Mouse (Mus musculus): ENCODE measurements around the gene Hectd4. TPM values are rescaled to one million over a fixed set of nuclear protein-coding genes. Genes with fewer than 3 reads are reported as not detected.
"Not testable (repeated sequence)": the region's sequence is repeated elsewhere in the genome, so short reads cannot be mapped to it uniquely, and the experiment has no call there.

The Hectd4 gene
- polyA plus RNA-seq, 1 experiment from 2014 or later = 2.2 TPM

- 82% methylated on average over 1 of the region's 1 CpGs for WGBS
- ATAC-seq = no peak
- H3K9me3 ChIP-seq (ENCODE audit: control insufficient read depth) = no peaks in the 10 kb centered on the region
- H3K27ac ChIP-seq (ENCODE audit: low read depth, low read length) = no peak overlapping the region
- H3K9ac ChIP-seq (ENCODE audit: low read depth, low read length) = no peak overlapping the region
- no peak overlapping the region for H3K4me3 ChIP-seq (ENCODE audit: low read depth, low read length)
- no peaks in the 10 kb centered on the region for H3K4me1 ChIP-seq (replicated peaks; ENCODE audit: control insufficient read depth, insufficient read depth, low read length)
- H3K36me3 ChIP-seq (ENCODE audit: control insufficient read depth, insufficient read depth) = no peaks in the 10 kb centered on the region
- H3K4me2 ChIP-seq (replicated peaks; ENCODE audit: low read depth) = no peak overlapping the region
- TF ChIP-seq CTCF (IDR thresholded peaks at IDR 0.05; ENCODE audit: low read depth) = no peak
- no peaks in the 10 kb centered on the region for H3K27me3 ChIP-seq (replicated peaks; ENCODE audit: control insufficient read depth, insufficient read depth, low read length)
Measured at GRCm38 (mm10) chr5:121219190-121219589, 829 bp upstream of the Hectd4 start.

- Histone ChIP-seq H3K4me1 (replicated peaks; ENCODE audit: control insufficient read depth, insufficient read depth, low read length) (no peaks in the 10 kb centered on the region), H3K27ac (ENCODE audit: low read depth, low read length) (peak overlapping the region; percentile 94), H3K36me3 (ENCODE audit: control insufficient read depth, insufficient read depth) (no peaks in the 10 kb centered on the region), H3K4me3 (ENCODE audit: low read depth, low read length) (peak overlapping the region; percentile 94), H3K9me3 (ENCODE audit: control insufficient read depth) (no peaks in the 10 kb centered on the region), H3K4me2 (replicated peaks; ENCODE audit: low read depth) (peak overlapping the region; percentile 78), H3K27me3 (replicated peaks; ENCODE audit: control insufficient read depth, insufficient read depth, low read length) (no peaks in the 10 kb centered on the region), H3K9ac (ENCODE audit: low read depth, low read length) (peak overlapping the region; percentile 95)
- ATAC-seq = peak; percentile 59
- TF ChIP-seq CTCF (IDR thresholded peaks at IDR 0.05; ENCODE audit: low read depth) = no peak
- WGBS = under 1% methylated on average over 36 of the region's 38 CpGs
Measured at GRCm38 (mm10) chr5:121220732-121221301, 798 bp downstream of the Hectd4 start.

- ATAC-seq = no peak
- H3K4me3 ChIP-seq (ENCODE audit: low read depth, low read length) = peak overlapping the region; percentile 94
- H3K4me2 ChIP-seq (replicated peaks; ENCODE audit: low read depth) = peak overlapping the region; percentile 78
- TF ChIP-seq CTCF (IDR thresholded peaks at IDR 0.05; ENCODE audit: low read depth) = no peak
- WGBS = 20% methylated on average over 23 of the region's 23 CpGs
- no peak overlapping the region for H3K9ac ChIP-seq (ENCODE audit: low read depth, low read length)
- no peak overlapping the region for H3K27ac ChIP-seq (ENCODE audit: low read depth, low read length)
- H3K9me3 ChIP-seq (ENCODE audit: control insufficient read depth) = no peaks in the 10 kb centered on the region
- H3K36me3 ChIP-seq (ENCODE audit: control insufficient read depth, insufficient read depth) = no peaks in the 10 kb centered on the region
- no peaks in the 10 kb centered on the region for H3K4me1 ChIP-seq (replicated peaks; ENCODE audit: control insufficient read depth, insufficient read depth, low read length)
- no peaks in the 10 kb centered on the region for H3K27me3 ChIP-seq (replicated peaks; ENCODE audit: control insufficient read depth, insufficient read depth, low read length)
Measured at GRCm38 (mm10) chr5:121221328-121221850, 1.4 kb downstream of the Hectd4 start.

GRCm38 (mm10) chr5:121224020-121224419 lies 4.0 kb downstream of the Hectd4 start:
- not testable (repeated sequence) for H3K9me3 ChIP-seq (ENCODE audit: control insufficient read depth); H3K9ac ChIP-seq (ENCODE audit: low read depth, low read length); H3K27ac ChIP-seq (ENCODE audit: low read depth, low read length); H3K27me3 ChIP-seq (replicated peaks; ENCODE audit: control insufficient read depth, insufficient read depth, low read length); H3K4me1 ChIP-seq (replicated peaks; ENCODE audit: control insufficient read depth, insufficient read depth, low read length); H3K4me3 ChIP-seq (ENCODE audit: low read depth, low read length); H3K4me2 ChIP-seq (replicated peaks; ENCODE audit: low read depth); H3K36me3 ChIP-seq (ENCODE audit: control insufficient read depth, insufficient read depth); ATAC-seq
- WGBS = 80% methylated on average over 3 of the region's 4 CpGs

- H3K9me3 ChIP-seq (ENCODE audit: control insufficient read depth) = no peaks in the 10 kb centered on the region
- 73% methylated on average over 3 of the region's 3 CpGs for WGBS
Measured at GRCm38 (mm10) chr5:121224856-121225255, 4.8 kb downstream of the Hectd4 start.

GRCm38 (mm10) chr5:121225854-121226253 lies 5.8 kb downstream of the Hectd4 start:
- ATAC-seq = no peak
- no peak overlapping the region for H3K4me2 ChIP-seq (replicated peaks; ENCODE audit: low read depth)
- TF ChIP-seq CTCF (IDR thresholded peaks at IDR 0.05; ENCODE audit: low read depth) = no peak
- H3K4me3 ChIP-seq (ENCODE audit: low read depth, low read length) = no peak overlapping the region
- H3K4me1 ChIP-seq (replicated peaks; ENCODE audit: control insufficient read depth, insufficient read depth, low read length) = 0 out of 2 replicates have a peak, but pooled peaks cover 4% of the 10 kb centered on the region
- no peak overlapping the region for H3K9ac ChIP-seq (ENCODE audit: low read depth, low read length)
- H3K27me3 ChIP-seq (replicated peaks; ENCODE audit: control insufficient read depth, insufficient read depth, low read length) = no peaks in the 10 kb centered on the region
- 44% methylated on average over 2 of the region's 2 CpGs for WGBS
- no peaks in the 10 kb centered on the region for H3K9me3 ChIP-seq (ENCODE audit: control insufficient read depth)
- no peak overlapping the region for H3K27ac ChIP-seq (ENCODE audit: low read depth, low read length)
- H3K36me3 ChIP-seq (ENCODE audit: control insufficient read depth, insufficient read depth) = no peaks in the 10 kb centered on the region

More at GRCm38 (mm10) chr5:121224856-121225255, 4.8 kb downstream of the Hectd4 start:
- no peaks in the 10 kb centered on the region for H3K27me3 ChIP-seq (replicated peaks; ENCODE audit: control insufficient read depth, insufficient read depth, low read length)
- no peaks in the 10 kb centered on the region for H3K4me1 ChIP-seq (replicated peaks; ENCODE audit: control insufficient read depth, insufficient read depth, low read length)
- no peak overlapping the region for H3K4me2 ChIP-seq (replicated peaks; ENCODE audit: low read depth)
- ATAC-seq = no peak
- no peak for TF ChIP-seq CTCF (IDR thresholded peaks at IDR 0.05; ENCODE audit: low read depth)
- H3K4me3 ChIP-seq (ENCODE audit: low read depth, low read length) = no peak overlapping the region
- no peak overlapping the region for H3K27ac ChIP-seq (ENCODE audit: low read depth, low read length)
- no peak overlapping the region for H3K9ac ChIP-seq (ENCODE audit: low read depth, low read length)
- no peaks in the 10 kb centered on the region for H3K36me3 ChIP-seq (ENCODE audit: control insufficient read depth, insufficient read depth)

All from intestine, postnatal 0 days (tissue).